Mouse (Mus musculus): ENCODE results near the gene Ptafr.
"Not testable (repeated sequence)": the region's sequence is repeated elsewhere in the genome, so short reads cannot be mapped to it uniquely, and the experiment has no call there.

The Ptafr gene

GRCm38 (mm10) chr4:132555550-132555949 is 8.3 kb upstream of the Ptafr start:
- DNase-seq (ENCODE audit: low spot score in 2 of 2): not testable (repeated sequence)

DNA sequence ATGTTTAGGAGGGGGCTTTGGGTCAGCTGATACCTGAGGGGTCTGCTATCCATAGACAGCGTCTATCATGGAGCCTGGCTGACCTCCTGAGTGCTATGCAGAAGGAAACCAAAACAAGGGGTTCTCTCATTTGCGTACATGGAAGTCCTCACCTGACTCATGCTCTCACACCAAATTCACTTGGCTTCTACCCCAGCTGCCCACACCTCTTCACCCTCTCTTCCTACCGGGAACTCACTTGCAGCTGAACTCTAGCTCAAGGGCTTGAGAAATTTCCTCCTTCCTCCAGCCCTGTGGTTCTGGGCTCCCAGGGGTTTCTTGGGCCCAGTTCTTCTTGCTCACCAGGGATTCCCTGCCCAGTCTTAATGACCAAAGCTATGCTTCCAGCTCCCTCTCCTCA is 606 bp upstream of the Ptafr start:
- no peak for DNase-seq (ENCODE audit: low spot score in 2 of 2)

GRCm38 (mm10) chr4:132565089-132565747 is 1.4 kb downstream of the Ptafr start:
- DNase-seq (ENCODE audit: low spot score in 2 of 2): no peak

DNA sequence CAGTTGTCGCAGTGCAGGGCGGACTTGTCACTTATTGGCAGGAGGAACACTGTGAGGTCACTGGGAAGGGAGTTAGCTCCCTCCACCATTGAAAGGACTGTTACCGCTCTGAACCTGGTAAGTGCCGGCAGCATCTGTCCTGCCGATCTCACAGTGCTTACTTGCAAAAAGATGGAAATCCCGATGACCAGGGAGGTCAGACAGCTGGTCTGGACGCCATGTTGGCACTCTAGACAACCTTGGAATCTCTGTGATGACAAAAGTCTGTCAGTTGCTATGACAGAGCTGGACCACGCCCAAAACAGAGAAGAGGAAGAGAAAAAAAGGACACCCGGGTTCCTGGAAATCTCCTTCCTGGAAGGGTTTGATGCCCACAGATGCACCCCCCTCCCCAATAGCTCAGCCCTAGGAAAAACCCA is 3.5 kb downstream of the Ptafr start:
- DNase-seq (ENCODE audit: low spot score in 2 of 2): no peak

DNA sequence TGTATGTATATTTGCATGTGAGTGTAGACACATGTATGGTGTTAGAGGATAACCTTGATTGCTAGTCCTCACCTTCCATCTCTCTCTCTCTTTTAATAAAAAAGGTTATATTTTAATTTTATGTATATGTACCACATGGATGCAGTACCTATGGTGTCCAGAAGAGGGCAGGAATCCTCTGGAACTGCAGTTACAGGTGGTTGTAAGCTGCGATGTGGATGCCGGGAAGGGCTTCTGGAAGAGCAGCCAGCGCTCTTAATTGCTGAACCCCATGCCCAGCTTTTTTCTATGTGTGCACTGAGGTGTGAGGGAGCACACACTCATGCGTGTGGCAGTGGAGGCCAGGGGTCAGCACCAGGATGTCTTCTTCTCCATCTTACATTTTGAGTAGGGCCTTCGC is 5.2 kb downstream of the Ptafr start:
- no peak for DNase-seq (ENCODE audit: low spot score in 2 of 2)

DNA sequence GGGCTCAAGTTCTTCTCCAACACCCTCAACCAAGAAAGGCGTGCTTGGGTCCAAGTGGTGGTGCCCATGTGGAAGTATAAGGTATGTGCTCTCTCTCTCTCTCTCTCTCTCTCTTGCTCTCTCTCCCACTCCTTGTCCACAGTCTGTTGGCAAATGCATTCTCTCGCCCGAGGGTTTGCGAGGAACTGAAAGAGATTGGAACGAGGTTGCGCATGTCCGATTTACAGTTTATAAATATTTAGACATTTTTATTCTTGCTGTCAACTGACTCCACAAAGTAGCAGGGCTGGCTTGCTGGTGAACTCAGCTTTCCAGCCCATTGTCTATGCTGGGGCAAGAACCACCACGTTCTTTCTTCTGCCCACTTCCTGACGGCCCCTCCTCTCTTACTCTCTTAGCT is 7.3 kb downstream of the Ptafr start:
- DNase-seq (ENCODE audit: low spot score in 2 of 2): no peak

GRCm38 (mm10) chr4:132573327-132573726 is 9.5 kb downstream of the Ptafr start:
- DNase-seq (ENCODE audit: low spot score in 2 of 2): peak; percentile 47 to 50

- no peak for DNase-seq (ENCODE audit: low spot score in 2 of 2)
These were observed 11.0 kb downstream of the Ptafr start for GRCm38 (mm10) chr4:132574809-132575347.

DNA sequence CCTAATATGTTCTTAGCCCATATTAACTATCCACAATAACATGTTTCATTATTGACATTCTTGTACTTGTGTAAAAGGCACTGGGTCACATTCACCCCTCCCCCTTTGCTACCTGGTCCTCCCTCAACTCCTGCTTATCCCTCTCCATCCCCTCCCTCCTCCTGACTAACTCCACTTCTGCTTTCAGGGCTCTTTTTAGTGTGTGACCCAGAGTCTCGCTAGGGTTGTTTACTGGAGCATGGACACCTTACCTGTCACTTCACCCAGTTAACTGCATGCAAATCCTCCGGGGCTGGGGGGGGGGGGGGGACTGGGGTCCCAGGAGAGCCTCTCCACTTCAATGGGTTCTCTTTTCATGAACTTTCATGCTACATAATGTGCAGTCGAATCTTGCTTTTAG is 19.9 kb downstream of the Ptafr start:
- peak; percentile 53 to 71 for DNase-seq (ENCODE audit: low spot score in 2 of 2)

DNA sequence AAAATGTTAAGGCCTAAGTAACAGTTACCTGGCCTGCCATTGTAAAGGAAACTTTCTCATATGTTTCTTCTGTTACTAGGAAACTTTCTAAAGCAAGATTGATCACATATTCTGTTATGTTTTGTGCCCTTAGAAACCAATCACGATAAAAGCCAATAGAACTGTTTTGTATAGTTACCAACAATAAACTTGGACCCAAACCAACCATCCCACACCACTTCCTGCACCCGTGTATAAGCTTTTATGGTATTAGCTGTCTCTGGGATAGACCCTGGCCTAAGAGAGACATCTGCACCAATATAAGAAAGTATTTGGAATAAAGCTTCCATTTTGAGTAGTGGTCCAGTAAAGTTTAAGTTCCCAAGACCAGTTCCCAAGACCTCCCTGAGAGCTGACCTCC is 21.1 kb downstream of the Ptafr start:
- no peak for DNase-seq (ENCODE audit: low spot score in 2 of 2)

GRCm38 (mm10) chr4:132586282-132586681 is 22.4 kb downstream of the Ptafr start:
- no peak for DNase-seq (ENCODE audit: low spot score in 2 of 2)

DNA sequence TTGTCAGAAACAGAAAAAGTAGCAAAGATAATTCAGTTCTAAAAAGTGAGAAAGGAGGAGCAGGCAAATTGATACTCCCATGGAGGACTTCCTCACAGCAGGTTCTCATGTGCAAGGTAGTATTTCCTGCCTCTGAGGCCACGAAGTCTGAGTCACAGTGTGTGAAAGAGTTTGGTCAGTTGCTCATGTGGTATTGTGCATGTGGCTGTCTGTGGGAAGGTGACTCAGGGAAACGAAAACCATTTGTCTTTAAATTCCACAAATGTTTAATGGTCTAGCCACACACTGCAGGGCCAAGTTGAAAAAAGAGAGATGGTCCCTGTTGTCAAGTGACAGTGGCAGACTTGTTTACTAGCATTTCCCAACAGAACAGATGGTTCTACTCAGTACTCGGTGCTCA is 24.6 kb downstream of the Ptafr start:
- DNase-seq (ENCODE audit: low spot score in 2 of 2): peak; percentile 36 to 54

- no peak for DNase-seq (ENCODE audit: low spot score in 2 of 2)
These were observed 26.8 kb downstream of the Ptafr start for GRCm38 (mm10) chr4:132590642-132591041.

DNA sequence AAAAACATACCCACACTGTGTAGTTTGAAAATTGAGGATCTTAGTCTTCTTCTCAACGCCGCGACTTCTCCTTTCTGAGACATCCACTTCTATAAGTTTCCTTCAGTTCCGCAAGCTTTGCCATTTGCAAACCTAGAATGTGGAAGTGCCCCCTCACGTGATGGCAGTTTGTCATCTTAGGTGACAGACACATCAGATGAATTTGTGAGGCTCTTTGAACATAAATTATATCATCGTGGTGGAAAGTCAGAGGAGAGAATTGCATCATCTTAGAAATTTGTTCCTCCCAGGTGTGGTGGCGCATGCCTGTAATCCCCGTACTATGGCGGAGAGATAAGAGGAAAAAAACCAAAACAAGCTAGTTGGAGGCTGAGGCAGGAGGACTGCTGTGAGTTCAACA is 29.1 kb downstream of the Ptafr start:
- peak; percentile 78 to 85 for DNase-seq (ENCODE audit: low spot score in 2 of 2)

GRCm38 (mm10) chr4:132594191-132594590 is 30.3 kb downstream of the Ptafr start:
- DNase-seq (ENCODE audit: low spot score in 2 of 2): no peak

GRCm38 (mm10) chr4:132598861-132599260 is 35.0 kb downstream of the Ptafr start:
- no peak for DNase-seq (ENCODE audit: low spot score in 2 of 2)

DNA sequence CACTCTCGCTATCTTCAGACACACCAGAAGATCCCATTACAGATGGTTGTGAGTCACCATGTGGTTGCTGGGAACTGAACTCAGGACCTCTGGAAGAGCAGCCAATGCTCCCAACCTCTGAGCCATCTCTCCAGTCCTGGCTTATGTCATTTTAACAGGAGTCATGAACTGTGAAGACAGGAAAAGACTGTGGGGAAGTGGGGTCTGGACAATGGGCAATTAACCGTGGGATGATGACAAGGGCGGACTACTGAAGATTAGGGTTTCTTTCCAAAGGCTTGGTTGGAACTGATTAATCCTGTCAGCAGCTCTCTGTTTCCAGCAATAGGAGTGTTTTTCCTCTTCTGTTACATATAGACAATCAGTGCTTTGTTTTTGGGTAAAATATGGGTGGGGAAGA is 35.9 kb downstream of the Ptafr start:
- DNase-seq (ENCODE audit: low spot score in 2 of 2): no peak

- no peak for DNase-seq (ENCODE audit: low spot score in 2 of 2)
These were observed 36.6 kb downstream of the Ptafr start for GRCm38 (mm10) chr4:132600465-132600864.

DNA sequence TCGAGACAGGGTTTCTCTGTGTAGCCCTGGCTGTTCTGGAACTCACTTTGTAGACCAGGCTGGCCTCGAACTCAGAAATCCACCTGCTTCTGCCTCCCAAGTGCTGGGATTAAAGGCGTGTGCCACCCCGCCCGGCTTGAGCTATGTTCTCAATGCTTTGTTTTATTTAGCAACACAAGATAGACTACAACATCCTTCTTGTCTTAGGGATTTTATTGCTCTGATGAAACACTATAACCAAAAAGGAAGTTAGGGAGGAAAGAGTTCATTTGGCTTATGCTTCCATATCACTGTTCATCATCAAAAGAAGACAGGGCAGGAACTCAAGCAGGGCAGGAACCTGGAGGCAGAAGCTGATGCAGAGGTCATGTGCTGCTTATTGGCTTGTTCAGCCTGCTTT is 37.4 kb downstream of the Ptafr start:
- not testable (repeated sequence) for DNase-seq (ENCODE audit: low spot score in 2 of 2)

- no peak for DNase-seq (ENCODE audit: low spot score in 2 of 2)
These were observed 39.6 kb downstream of the Ptafr start for GRCm38 (mm10) chr4:132603468-132603867.

- peak; percentile 32 to 33 for DNase-seq (ENCODE audit: low spot score in 2 of 2)
These were observed 41.9 kb downstream of the Ptafr start for GRCm38 (mm10) chr4:132605816-132606215.

- DNase-seq (ENCODE audit: low spot score in 2 of 2): no peak
These were observed 44.3 kb downstream of the Ptafr start for GRCm38 (mm10) chr4:132608147-132608546.

DNA sequence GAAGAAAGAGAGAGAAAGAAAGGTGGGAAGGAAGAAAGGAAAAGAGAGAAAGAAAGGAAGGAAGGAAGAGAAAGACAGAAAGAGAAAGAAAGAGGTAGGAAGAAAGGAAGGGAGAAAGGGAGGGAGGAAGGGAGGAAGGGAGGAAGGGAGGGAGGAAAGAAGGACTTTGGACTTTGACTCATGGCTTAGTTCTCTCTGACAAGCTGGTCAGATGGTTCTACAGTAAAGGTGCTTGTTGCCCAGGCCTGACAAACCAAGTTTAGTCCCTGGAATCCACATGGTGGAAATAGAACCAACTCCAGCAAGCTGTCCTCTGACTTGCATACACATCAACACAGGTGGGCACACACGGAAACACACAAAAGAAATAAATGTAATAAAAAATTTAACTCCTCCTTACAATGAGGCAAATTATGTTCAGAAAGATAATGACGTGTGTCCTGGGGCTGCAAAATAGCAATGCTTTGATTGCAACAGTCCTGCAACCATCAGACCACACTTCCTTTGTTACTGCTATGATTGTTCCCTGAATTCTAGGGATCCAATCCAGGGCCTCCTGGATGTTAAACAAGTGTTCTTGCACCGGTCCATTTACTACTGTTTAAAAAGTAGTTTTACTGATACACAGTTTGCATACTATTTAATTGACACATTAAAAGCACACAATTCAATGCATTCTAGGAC is 46.6 kb downstream of the Ptafr start:
- no peak for DNase-seq (ENCODE audit: low spot score in 2 of 2)

Data from spleen, postnatal 36 days (tissue).